Mouse (Mus musculus) c-Kit-positive CD71-negative TER-119-negative erythroid progenitor cells, embryonic 14.5 days (primary cell): ENCODE measurements around the gene Fgfr2.
"Not testable (repeated sequence)": the region's sequence is repeated elsewhere in the genome, so short reads cannot be mapped to it uniquely, and the experiment has no call there.

Experiments used
- DNase-seq: peaks from one replicate; pipeline ENCODE4 v3.0.0-alpha.2; 2013; ENCODE audit warnings: low read depth

Fgfr2 gene

GRCm38 (mm10) chr7:130631553-130632378, 2491.4 kb downstream of the Fgfr2 start:
- peak; percentile 23 for DNase-seq

- DNase-seq, result no peak
These were observed 2492.2 kb downstream of the Fgfr2 start for GRCm38 (mm10) chr7:130630956-130631355.

GRCm38 (mm10) chr7:130629999-130630398, 2493.2 kb downstream of the Fgfr2 start:
- no peak for DNase-seq

GRCm38 (mm10) chr7:130628601-130629000, 2494.5 kb downstream of the Fgfr2 start:
- DNase-seq, result no peak

- DNase-seq, result no peak
These were observed 2497.8 kb downstream of the Fgfr2 start for GRCm38 (mm10) chr7:130625361-130625760.

GRCm38 (mm10) chr7:130624299-130624698, 2498.9 kb downstream of the Fgfr2 start:
- no peak for DNase-seq

GRCm38 (mm10) chr7:130622359-130622758, 2500.8 kb downstream of the Fgfr2 start:
- DNase-seq, result no peak

GRCm38 (mm10) chr7:130621953-130622352, 2501.2 kb downstream of the Fgfr2 start:
- DNase-seq, result no peak

GRCm38 (mm10) chr7:130621068-130621467, 2502.1 kb downstream of the Fgfr2 start:
- DNase-seq, result no peak

- no peak for DNase-seq
These were observed 2505.6 kb downstream of the Fgfr2 start for GRCm38 (mm10) chr7:130617591-130617990.

GRCm38 (mm10) chr7:130613973-130614372, 2509.2 kb downstream of the Fgfr2 start:
- DNase-seq, result no peak

- DNase-seq, result no peak
These were observed 2516.2 kb downstream of the Fgfr2 start for GRCm38 (mm10) chr7:130606958-130607357.

GRCm38 (mm10) chr7:130605111-130605510, 2518.0 kb downstream of the Fgfr2 start:
- no peak for DNase-seq

GRCm38 (mm10) chr7:130604390-130604789, 2518.8 kb downstream of the Fgfr2 start:
- DNase-seq, result no peak

GRCm38 (mm10) chr7:130603556-130603955, 2519.6 kb downstream of the Fgfr2 start:
- DNase-seq, result no peak

- DNase-seq, result no peak
These were observed 2520.3 kb downstream of the Fgfr2 start for GRCm38 (mm10) chr7:130602804-130603203.

- DNase-seq, result no peak
These were observed 2522.6 kb downstream of the Fgfr2 start for GRCm38 (mm10) chr7:130600546-130600945.

GRCm38 (mm10) chr7:130600074-130600473, 2523.1 kb downstream of the Fgfr2 start:
- no peak for DNase-seq

- DNase-seq, result no peak
These were observed 2525.6 kb downstream of the Fgfr2 start for GRCm38 (mm10) chr7:130597546-130597945.

- DNase-seq, result not testable (repeated sequence)
These were observed 2526.9 kb downstream of the Fgfr2 start for GRCm38 (mm10) chr7:130596079-130596855.

- DNase-seq, result not testable (repeated sequence)
These were observed 2529.5 kb downstream of the Fgfr2 start for GRCm38 (mm10) chr7:130593375-130594239.

- DNase-seq, result not testable (repeated sequence)
These were observed 2530.2 kb downstream of the Fgfr2 start for GRCm38 (mm10) chr7:130592975-130593374.
